Mouse (Mus musculus) CH12.LX (cell line): ENCODE measurements around the gene Ntrk3. TPM values are rescaled to one million over a fixed set of nuclear protein-coding genes. Genes with fewer than 3 reads are reported as not detected.

Source experiments
- DNase-seq: peaks from one replicate; pipeline ENCODE4 v3.0.0-alpha.2; 2013; ENCODE audit errors: extremely low read depth
- H3K27ac ChIP-seq: 2 replicates; pipeline ENCODE4 v1.5.1; 2012; ENCODE audit warnings: low read depth, mild to moderate bottlenecking, control low read depth, moderate library complexity; ENCODE audit not compliant: insufficient read depth
- H3K27me3 ChIP-seq: replicated peaks from 2 replicates; pipeline ENCODE3; 2012; ENCODE audit warnings: inconsistent platforms
- H3K36me3 ChIP-seq, 2 experiments: replicated peaks in 1 of 2; 2 replicates each; pipeline versions ENCODE3 to v1.6.1; 2012; ENCODE audit warnings: inconsistent platforms in 1 of 2, low read length in 1 of 2, mild to moderate bottlenecking in 1 of 2, mixed read lengths in 1 of 2, moderate library complexity in 1 of 2; ENCODE audit not compliant: control insufficient read depth in 1 of 2, insufficient read depth in 1 of 2
- H3K4me1 ChIP-seq, 2 experiments: 2 replicates each; pipeline ENCODE4 v1.6.1; 2012; ENCODE audit warnings: inconsistent platforms in 1 of 2, moderate library complexity in 1 of 2; ENCODE audit not compliant: insufficient read depth in 2 of 2, control insufficient read depth in 1 of 2
- H3K4me2 ChIP-seq: 2 replicates; pipeline ENCODE4 v1.6.1; 2012; ENCODE audit warnings: low read depth, mild to moderate bottlenecking, control low read depth; ENCODE audit not compliant: poor library complexity, insufficient read depth, severe bottlenecking
- H3K4me3 ChIP-seq, 3 experiments: fragments of 150-350 bp in 1 of 3; sonication (generic) in 1 of 3; replicated peaks in 1 of 3; 2 replicates each; pipeline versions ENCODE3 to v1.5.1; 2011 to 2012; ENCODE audit warnings: low read depth in 2 of 3, low read length in 2 of 3, mild to moderate bottlenecking in 2 of 3, moderate library complexity in 2 of 3, control low read depth in 1 of 3, improper control_type of control experiment in 1 of 3, inconsistent platforms in 1 of 3, mixed read lengths in 1 of 3; ENCODE audit not compliant: poor library complexity in 1 of 3
- H3K79me2 ChIP-seq: replicated peaks from 2 replicates; pipeline ENCODE4 v1.6.1; 2012; ENCODE audit warnings: mild to moderate bottlenecking, moderate library complexity; ENCODE audit not compliant: control insufficient read depth, poor library complexity, insufficient read depth, severe bottlenecking; ENCODE audit errors: extremely low read depth
- H3K9ac ChIP-seq: 2 replicates; pipeline ENCODE4 v1.6.1; 2012; ENCODE audit warnings: low read depth, mild to moderate bottlenecking, control low read depth, moderate library complexity; ENCODE audit not compliant: insufficient read depth
- H3K9me3 ChIP-seq: replicated peaks from 2 replicates; pipeline ENCODE3; 2012; ENCODE audit warnings: low read length, inconsistent platforms, mixed read lengths
- BHLHE40 ChIP-seq: IDR thresholded peaks from 2 replicates; pipeline ENCODE4 v1.6.1; 2011; ENCODE audit warnings: mild to moderate bottlenecking, low read depth, low read length, improper control_type of control experiment
- CHD1 ChIP-seq: IDR thresholded peaks from 2 replicates; pipeline ENCODE4 v1.6.1; 2012; ENCODE audit warnings: low read depth, low read length, improper control_type of control experiment, inconsistent platforms
- CTCF ChIP-seq, 2 experiments: IDR thresholded peaks in 1 of 2; conservative IDR thresholded peaks in 1 of 2; 2 replicates each; pipeline ENCODE4 v1.5.1; 2011 to 2012; ENCODE audit warnings: low read depth in 2 of 2, low read length in 2 of 2, improper control_type of control experiment in 1 of 2, inconsistent platforms in 1 of 2, mild to moderate bottlenecking in 1 of 2, moderate library complexity in 1 of 2
- ETS1 ChIP-seq: conservative IDR thresholded peaks from 2 replicates; pipeline ENCODE4 v1.6.1; 2012; ENCODE audit warnings: low read depth, mild to moderate bottlenecking, inconsistent platforms, low read length, improper control_type of control experiment, moderate library complexity
- GABPA ChIP-seq: IDR thresholded peaks from 2 replicates; pipeline ENCODE4 v1.6.1; 2012; ENCODE audit warnings: low read depth, low read length, improper control_type of control experiment, inconsistent platforms; ENCODE audit not compliant: insufficient replicate concordance
- JUN ChIP-seq: IDR thresholded peaks from 2 replicates; pipeline ENCODE4 v1.6.1; 2011; ENCODE audit warnings: low read depth, mild to moderate bottlenecking, low read length, improper control_type of control experiment, moderate library complexity; ENCODE audit not compliant: insufficient read depth
- MAFK ChIP-seq: IDR thresholded peaks from 2 replicates; pipeline ENCODE4 v1.6.1; 2011; ENCODE audit warnings: low read length, improper control_type of control experiment; ENCODE audit not compliant: insufficient replicate concordance
- MAX ChIP-seq: IDR thresholded peaks from 2 replicates; pipeline ENCODE4 v1.6.1; 2011; ENCODE audit warnings: low read length, improper control_type of control experiment
- MAZ ChIP-seq: IDR thresholded peaks from 2 replicates; pipeline ENCODE4 v1.6.1; 2012; ENCODE audit warnings: low read depth, mild to moderate bottlenecking, inconsistent platforms, low read length, improper control_type of control experiment, moderate library complexity
- POLR2AphosphoS2 ChIP-seq: IDR thresholded peaks from 2 replicates; pipeline ENCODE4 v1.6.1; 2011; ENCODE audit warnings: low read depth, low read length, improper control_type of control experiment
- RAD21 ChIP-seq: IDR thresholded peaks from 2 replicates; pipeline ENCODE4 v1.6.1; 2011; ENCODE audit warnings: low read depth, mild to moderate bottlenecking, low read length, improper control_type of control experiment, moderate library complexity
- TCF12 ChIP-seq: IDR thresholded peaks from 2 replicates; pipeline ENCODE4 v1.6.1; 2014; ENCODE audit warnings: low read depth, mild to moderate bottlenecking, inconsistent platforms, low read length, improper control_type of control experiment
- ZC3H11A ChIP-seq: IDR thresholded peaks from 2 replicates; pipeline ENCODE4 v1.6.1; 2012; ENCODE audit warnings: low read depth, mild to moderate bottlenecking, inconsistent platforms, low read length, improper control_type of control experiment
- ZNF384 ChIP-seq: IDR thresholded peaks from 2 replicates; pipeline ENCODE4 v1.6.1; 2012; ENCODE audit warnings: low read depth, low read length, improper control_type of control experiment, inconsistent platforms
- dilution Hi-C: fragments of 300-500 bp; cut with MboI; formaldehyde crosslinking; loops from 2 replicates; pipeline ENCODE4 v1.14.3; 2020; ENCODE audit warnings: low sequenced_read_pairs; ENCODE audit not compliant: extremely low pct_unique_long_range_greater_than_20kb, extremely low pct_ligation_motif_present
- in situ Hi-C: fragments of 300-500 bp; cut with MboI; formaldehyde crosslinking; loops from 3 replicates; pipeline ENCODE4 v1.14.3; 2019; ENCODE audit warnings: low sequenced_read_pairs, low pct_ligation_motif_present, low pct_unique_long_range_greater_than_20kb, mixed read lengths
- polyA plus RNA-seq: library from polyadenylated mRNA; unstranded; fragments of >175 nt; gene quantifications from 2 replicates; pipeline ENCODE4 v1.2.1, GENCODE M21; 2012; ENCODE audit warnings: low read depth; ENCODE audit not compliant: insufficient read length
- total RNA-seq, 2 experiments: library from RNA; depleted of rRNA; stranded (reverse); fragments of 300-350 nt in 1 of 2; fragments of >200 nt in 1 of 2; gene quantifications; 2 replicates each; pipeline ENCODE4 v1.2.3; 2012 to 2014

Ntrk3 gene
- total and polyA plus RNA-seq, 3 experiments: 0.21 TPM; not detected in 2

DNA sequence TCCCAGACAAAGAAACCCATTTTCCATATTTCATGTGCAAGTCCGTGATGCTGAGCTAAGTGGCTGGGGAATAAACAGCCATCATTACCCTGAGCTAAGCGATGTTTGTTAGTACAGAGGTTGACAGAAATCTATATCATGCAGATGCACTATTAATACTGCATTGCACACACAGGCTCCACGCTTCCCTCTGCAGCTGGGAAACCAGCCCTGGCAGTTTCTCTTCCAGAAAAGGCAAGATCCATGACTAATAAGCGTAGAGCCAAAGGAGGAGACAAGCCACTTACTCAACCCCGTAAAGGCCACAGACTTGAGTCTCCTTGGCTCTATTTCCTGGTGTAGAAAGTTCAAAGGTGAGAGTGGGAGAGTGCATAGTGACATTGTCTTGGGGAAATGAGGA lies 390.3 kb downstream of the Ntrk3 start:
- Histone ChIP-seq H3K27me3 (no peaks in the 10 kb centered on the region), H3K4me3 (no peak overlapping the region), H3K36me3 (no peaks in the 10 kb centered on the region), H3K27ac (no peak overlapping the region), H3K79me2 (no peaks in the 10 kb centered on the region), H3K4me1 (no peaks in the 10 kb centered on the region), H3K9ac (no peak overlapping the region), H3K4me2 (no peak overlapping the region), H3K9me3 (peaks cover 78% of the 10 kb centered on the region)
- in situ Hi-C loops: no loop called here
- TF ChIP-seq MAZ: no peak
- no peak for TF ChIP-seq ZNF384
- no peak for TF ChIP-seq RAD21
- TF ChIP-seq MAX: no peak
- no peak for TF ChIP-seq CHD1
- no peak for TF ChIP-seq GABPA
- no peak for TF ChIP-seq CTCF (conservative IDR thresholded peaks at IDR 0.05 in 1 of 2, IDR thresholded peaks at IDR 0.05 in 1 of 2; ENCODE audit: low read depth in 2 of 2, low read length in 2 of 2)
- no peak for TF ChIP-seq ZC3H11A
- no peak for TF ChIP-seq TCF12
- no peak for TF ChIP-seq JUN
- DNase-seq: no peak
- dilution Hi-C loops: no loop called here

GRCm38 (mm10) chr7:78333422-78333821 lies 404.4 kb downstream of the Ntrk3 start:
- Histone ChIP-seq H3K79me2 (no peaks in the 10 kb centered on the region), H3K9me3 (peaks cover 53% of the 10 kb centered on the region), H3K4me3 (no peak overlapping the region), H3K27ac (no peak overlapping the region), H3K36me3 (no peaks in the 10 kb centered on the region), H3K27me3 (no peaks in the 10 kb centered on the region), H3K4me2 (no peak overlapping the region), H3K4me1 (no peaks in the 10 kb centered on the region), H3K9ac (no peak overlapping the region)
- in situ Hi-C loops (no loop called here), dilution Hi-C loops (no loop called here)
- TF ChIP-seq MAFK: no peak
- no peak for DNase-seq

DNA sequence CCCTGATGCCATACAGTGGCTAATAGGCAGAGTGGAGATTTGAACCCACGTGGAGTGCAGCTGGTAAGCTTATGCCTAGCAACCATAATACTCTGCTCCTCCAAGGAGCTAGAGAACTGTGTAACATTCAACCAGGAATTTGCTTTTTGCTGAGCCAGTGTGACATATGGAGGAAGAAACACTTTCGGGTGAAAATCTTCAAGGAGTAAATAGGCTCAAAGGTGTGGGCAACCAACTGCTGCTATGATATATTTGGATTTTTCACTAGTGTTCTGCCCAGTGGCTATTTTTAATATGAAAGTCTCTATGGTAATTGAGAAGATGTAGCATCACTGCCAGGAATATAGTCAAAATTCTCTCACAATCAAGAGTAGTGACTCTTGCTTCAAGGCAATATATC lies 409.5 kb downstream of the Ntrk3 start:
- in situ Hi-C loops (no loop called here), dilution Hi-C loops (no loop called here)
- H3K4me2 ChIP-seq: no peak overlapping the region
- no peak overlapping the region for H3K9ac ChIP-seq
- no peaks in the 10 kb centered on the region for H3K27me3 ChIP-seq
- no peaks in the 10 kb centered on the region for H3K79me2 ChIP-seq
- peaks cover 39% of the 10 kb centered on the region for H3K9me3 ChIP-seq
- TF ChIP-seq ETS1 (no peak), BHLHE40 (no peak), POLR2AphosphoS2 (no peak), ZC3H11A (no peak)
- H3K4me3 ChIP-seq: no peak overlapping the region
- no peaks in the 10 kb centered on the region for H3K4me1 ChIP-seq
- no peak for DNase-seq
- no peaks in the 10 kb centered on the region for H3K36me3 ChIP-seq
- H3K27ac ChIP-seq: no peak overlapping the region
